Mouse (Mus musculus): ENCODE data around the gene Sema4d.

Sema4d gene

DNA sequence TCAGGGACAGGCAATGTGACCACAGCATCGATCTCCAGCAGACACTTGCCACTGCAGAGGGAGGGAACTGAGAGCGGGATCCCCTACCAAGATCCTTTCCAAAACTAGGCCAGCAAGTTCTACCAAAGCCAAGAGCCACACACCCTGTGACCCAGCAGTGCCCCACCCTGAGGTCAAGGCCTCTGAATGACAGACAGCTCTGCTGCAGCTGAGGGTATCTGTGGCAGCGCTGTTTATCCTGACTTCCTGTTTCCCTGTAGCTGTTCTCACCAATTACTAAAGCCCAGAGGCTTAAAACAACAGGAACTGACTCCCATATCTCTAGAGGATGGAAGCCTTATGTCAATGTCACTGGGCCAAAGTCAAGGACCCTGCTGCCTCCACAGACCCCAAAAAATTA lies 37.0 kb downstream of the Sema4d start:
- Histone ChIP-seq H3K27me3 (ENCODE audit: insufficient read depth, low read length) (no peaks in the 10 kb centered on the region), H3K9me3 (ENCODE audit: low read length) (no peaks in the 10 kb centered on the region), H3K4me3 (replicated peaks; ENCODE audit: low read length) (peak overlapping the region; percentile 26; the same call in 1 of the 2 replicates), H3K4me1 (replicated peaks; ENCODE audit: low read depth, low read length) (peaks cover 93% of the 10 kb centered on the region), H3K36me3 (ENCODE audit: insufficient read depth, low read length) (peaks cover 7% of the 10 kb centered on the region; the same call in 1 of the 2 replicates)
- TF ChIP-seq POU5F1 (IDR thresholded peaks at IDR 0.05; ENCODE audit: borderline replicate concordance, low read length) (no peak), NANOG (IDR thresholded peaks at IDR 0.05; ENCODE audit: borderline replicate concordance, low read length) (no peak), CTCF (conservative IDR thresholded peaks at IDR 0.05; ENCODE audit: low read length) (no peak)

GRCm38 (mm10) chr13:51756019-51756418 lies 37.5 kb downstream of the Sema4d start:
- no peaks in the 10 kb centered on the region for H3K27me3 ChIP-seq (ENCODE audit: insufficient read depth, low read length)
- peak overlapping the region; percentile 26; the same call in 1 of the 2 replicates for H3K4me3 ChIP-seq (replicated peaks; ENCODE audit: low read length)
- peaks cover 7% of the 10 kb centered on the region; the same call in 1 of the 2 replicates for H3K36me3 ChIP-seq (ENCODE audit: insufficient read depth, low read length)
- TF ChIP-seq POU5F1 (IDR thresholded peaks at IDR 0.05; ENCODE audit: borderline replicate concordance, low read length), result no peak
- TF ChIP-seq CTCF (conservative IDR thresholded peaks at IDR 0.05; ENCODE audit: low read length), result no peak
- TF ChIP-seq NANOG (IDR thresholded peaks at IDR 0.05; ENCODE audit: borderline replicate concordance, low read length), result no peak
- H3K4me1 ChIP-seq (replicated peaks; ENCODE audit: low read depth, low read length), result peaks cover 93% of the 10 kb centered on the region
- no peaks in the 10 kb centered on the region for H3K9me3 ChIP-seq (ENCODE audit: low read length)

DNA sequence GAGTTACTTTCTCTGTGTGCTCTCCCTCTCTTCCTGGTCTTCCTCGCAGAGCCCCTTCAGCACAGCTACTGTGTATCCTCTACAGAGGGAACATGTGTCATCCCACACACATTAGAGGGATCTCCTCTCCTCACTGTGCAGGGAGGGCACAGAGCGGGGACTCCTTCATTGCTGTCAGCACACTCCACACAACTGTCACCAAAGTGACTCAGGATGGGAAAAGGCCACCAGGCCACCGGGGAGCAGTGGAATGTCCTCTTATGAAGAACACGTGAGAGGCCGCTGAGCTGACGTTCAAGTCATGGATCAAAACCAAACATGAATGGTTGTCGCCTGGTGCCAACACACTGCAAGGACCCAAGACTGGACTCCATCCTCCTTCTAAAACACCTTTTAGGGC lies 38.0 kb downstream of the Sema4d start:
- Histone ChIP-seq H3K4me3 (replicated peaks; ENCODE audit: low read length) (0 out of 2 replicates have a peak overlapping the region, but pooled peaks have one; percentile 26), H3K9me3 (ENCODE audit: low read length) (no peaks in the 10 kb centered on the region), H3K4me1 (replicated peaks; ENCODE audit: low read depth, low read length) (peaks cover 95% of the 10 kb centered on the region), H3K36me3 (ENCODE audit: insufficient read depth, low read length) (peaks cover 7% of the 10 kb centered on the region; the same call in 1 of the 2 replicates), H3K27me3 (ENCODE audit: insufficient read depth, low read length) (no peaks in the 10 kb centered on the region)
- TF ChIP-seq CTCF (conservative IDR thresholded peaks at IDR 0.05; ENCODE audit: low read length) (no peak), NANOG (IDR thresholded peaks at IDR 0.05; ENCODE audit: borderline replicate concordance, low read length) (no peak), POU5F1 (IDR thresholded peaks at IDR 0.05; ENCODE audit: borderline replicate concordance, low read length) (no peak)

DNA sequence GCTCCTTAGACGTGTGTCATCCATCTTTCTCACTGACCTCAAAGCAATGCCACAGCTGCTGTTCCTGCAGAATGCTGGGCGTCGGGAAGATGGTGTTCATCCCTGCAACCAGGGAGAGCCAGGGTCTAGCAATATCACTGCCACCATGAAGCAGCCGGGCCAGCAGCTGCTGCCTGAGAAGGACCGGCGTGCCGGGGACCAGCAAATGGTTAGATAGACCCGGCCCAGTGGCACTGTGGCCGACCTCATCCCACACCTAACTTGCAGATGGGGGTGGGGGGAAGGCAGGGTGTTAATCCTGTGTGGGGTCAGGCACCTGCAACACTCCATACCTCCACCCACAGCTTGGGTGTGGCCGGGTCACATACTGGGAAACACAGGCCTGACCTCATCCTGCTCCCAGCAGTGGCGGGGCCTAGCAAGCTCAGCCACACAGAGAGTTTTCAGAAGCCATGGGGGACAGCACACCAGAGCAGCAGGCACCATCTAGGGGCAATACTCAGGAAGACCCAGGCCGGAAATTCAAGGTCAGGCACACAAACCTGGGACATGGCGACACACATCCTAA lies 38.9 kb downstream of the Sema4d start:
- H3K9me3 ChIP-seq (ENCODE audit: low read length), result no peaks in the 10 kb centered on the region
- no peaks in the 10 kb centered on the region for H3K27me3 ChIP-seq (ENCODE audit: insufficient read depth, low read length)
- no peak for TF ChIP-seq NANOG (IDR thresholded peaks at IDR 0.05; ENCODE audit: borderline replicate concordance, low read length)
- no peak for TF ChIP-seq CTCF (conservative IDR thresholded peaks at IDR 0.05; ENCODE audit: low read length)
- TF ChIP-seq POU5F1 (IDR thresholded peaks at IDR 0.05; ENCODE audit: borderline replicate concordance, low read length), result no peak
- H3K36me3 ChIP-seq (ENCODE audit: insufficient read depth, low read length), result peaks cover 7% of the 10 kb centered on the region; the same call in 1 of the 2 replicates
- peaks cover 97% of the 10 kb centered on the region for H3K4me1 ChIP-seq (replicated peaks; ENCODE audit: low read depth, low read length)
- peak overlapping the region; percentile 60 for H3K4me3 ChIP-seq (replicated peaks; ENCODE audit: low read length)

GRCm38 (mm10) chr13:51753802-51754444 lies 39.6 kb downstream of the Sema4d start:
- no peaks in the 10 kb centered on the region for H3K9me3 ChIP-seq (ENCODE audit: low read length)
- no peak for TF ChIP-seq CTCF (conservative IDR thresholded peaks at IDR 0.05; ENCODE audit: low read length)
- TF ChIP-seq NANOG (IDR thresholded peaks at IDR 0.05; ENCODE audit: borderline replicate concordance, low read length), result peak; percentile 93; the same call in 1 of the 2 replicates
- H3K27me3 ChIP-seq (ENCODE audit: insufficient read depth, low read length), result no peaks in the 10 kb centered on the region
- peak overlapping the region; percentile 60 for H3K4me3 ChIP-seq (replicated peaks; ENCODE audit: low read length)
- peaks cover 7% of the 10 kb centered on the region; the same call in 1 of the 2 replicates for H3K36me3 ChIP-seq (ENCODE audit: insufficient read depth, low read length)
- peaks cover 97% of the 10 kb centered on the region for H3K4me1 ChIP-seq (replicated peaks; ENCODE audit: low read depth, low read length)

DNA sequence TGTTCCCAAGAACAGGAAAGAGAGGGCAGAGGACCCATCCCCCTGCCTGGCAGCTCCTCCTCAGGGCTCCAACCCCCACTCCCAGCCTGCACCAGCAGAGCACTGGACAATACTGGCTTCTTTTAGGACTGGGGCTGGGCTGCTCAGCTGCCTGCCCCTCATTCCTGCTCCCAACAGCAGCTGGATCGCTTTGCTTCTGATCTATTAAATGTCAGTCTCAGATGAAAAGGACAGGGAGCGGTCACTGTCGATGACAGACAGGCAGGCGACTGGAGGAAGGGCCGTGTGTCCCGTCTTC lies 40.4 kb downstream of the Sema4d start:
- peaks cover 97% of the 10 kb centered on the region for H3K4me1 ChIP-seq (replicated peaks; ENCODE audit: low read depth, low read length)
- H3K36me3 ChIP-seq (ENCODE audit: insufficient read depth, low read length), result peaks cover 4% of the 10 kb centered on the region; the same call in 1 of the 2 replicates
- H3K27me3 ChIP-seq (ENCODE audit: insufficient read depth, low read length), result no peaks in the 10 kb centered on the region
- peak overlapping the region; percentile 60 for H3K4me3 ChIP-seq (replicated peaks; ENCODE audit: low read length)
- no peak for TF ChIP-seq POU5F1 (IDR thresholded peaks at IDR 0.05; ENCODE audit: borderline replicate concordance, low read length)
- H3K9me3 ChIP-seq (ENCODE audit: low read length), result no peaks in the 10 kb centered on the region

- H3K27me3 ChIP-seq (ENCODE audit: insufficient read depth, low read length), result no peaks in the 10 kb centered on the region
- no peak for TF ChIP-seq CTCF (conservative IDR thresholded peaks at IDR 0.05; ENCODE audit: low read length)
- H3K4me1 ChIP-seq (replicated peaks; ENCODE audit: low read depth, low read length), result peaks cover 97% of the 10 kb centered on the region
- peak overlapping the region; percentile 60 for H3K4me3 ChIP-seq (replicated peaks; ENCODE audit: low read length)
- no peaks in the 10 kb centered on the region for H3K36me3 ChIP-seq (ENCODE audit: insufficient read depth, low read length)
- no peaks in the 10 kb centered on the region for H3K9me3 ChIP-seq (ENCODE audit: low read length)
Measured at GRCm38 (mm10) chr13:51752346-51753167, 41.0 kb downstream of the Sema4d start.

DNA sequence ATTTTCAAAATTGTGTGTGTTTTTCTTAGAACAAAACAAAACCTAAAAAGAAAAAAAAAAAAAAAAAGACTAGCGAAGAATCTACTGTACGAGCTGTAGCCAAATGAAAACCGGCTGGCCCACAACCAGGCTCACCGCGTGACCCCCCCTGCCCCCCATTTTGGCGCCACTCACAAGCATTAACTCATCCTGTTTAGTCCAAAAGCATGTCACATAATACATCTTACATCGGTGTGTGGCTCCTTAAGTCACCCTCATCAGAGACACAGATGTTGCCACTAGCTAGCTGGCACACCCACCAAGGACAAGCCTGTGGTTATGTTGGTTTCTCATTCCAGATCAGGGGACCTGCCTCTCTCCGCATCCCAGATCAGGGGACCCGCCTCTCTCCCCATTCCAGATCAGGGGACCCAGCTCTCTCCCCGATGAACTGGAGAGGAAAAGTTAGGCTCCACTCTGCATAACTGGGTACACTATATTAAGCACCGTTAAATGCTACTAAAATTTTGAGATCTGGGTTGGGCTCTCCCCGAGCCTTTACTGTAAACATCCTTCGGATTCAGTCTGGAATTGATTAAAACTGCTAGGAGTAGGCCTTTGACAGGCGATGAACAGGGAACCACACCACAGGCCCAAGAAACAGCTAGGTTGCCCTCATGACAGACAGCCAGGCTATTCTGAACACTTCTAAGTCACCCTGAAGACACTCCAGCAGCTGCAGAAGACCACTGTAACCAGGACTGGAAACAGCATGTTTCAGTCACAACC lies 43.8 kb downstream of the Sema4d start:
- Histone ChIP-seq H3K9me3 (ENCODE audit: low read length) (no peaks in the 10 kb centered on the region), H3K27me3 (ENCODE audit: insufficient read depth, low read length) (no peaks in the 10 kb centered on the region), H3K4me1 (replicated peaks; ENCODE audit: low read depth, low read length) (peaks cover 96% of the 10 kb centered on the region), H3K36me3 (ENCODE audit: insufficient read depth, low read length) (no peaks in the 10 kb centered on the region), H3K4me3 (replicated peaks; ENCODE audit: low read length) (no peak overlapping the region)
- TF ChIP-seq CTCF (conservative IDR thresholded peaks at IDR 0.05; ENCODE audit: low read length) (no peak), NANOG (IDR thresholded peaks at IDR 0.05; ENCODE audit: borderline replicate concordance, low read length) (no peak)

Data from E14TG2a.4 (cell line).